Mouse (Mus musculus) forebrain, embryonic 12.5 days (tissue): ENCODE results near the gene Cep170. TPM values are rescaled to one million over a fixed set of nuclear protein-coding genes. Genes with fewer than 3 reads are reported as not detected.

Experiments
- ATAC-seq: fragments of 200-750 bp; cut with Nextera tagmentation; 2 replicates; pipeline ENCODE4 v1.8.0; 2017; ENCODE audit warnings: moderate TSS enrichment; ENCODE audit not compliant: low FRiP score
- H3K27ac ChIP-seq: fragments of 300-500 bp; sonication (generic); 2 replicates; pipeline ENCODE4 v1.5.1; 2016; ENCODE audit warnings: mild to moderate bottlenecking
- H3K27me3 ChIP-seq: fragments of 300-500 bp; sonication (generic); 2 replicates; pipeline ENCODE4 v1.6.1; 2016; ENCODE audit warnings: mild to moderate bottlenecking
- H3K36me3 ChIP-seq: fragments of 300-500 bp; sonication (generic); replicated peaks from 2 replicates; pipeline ENCODE4 v1.6.1; 2016; ENCODE audit warnings: mild to moderate bottlenecking
- H3K4me1 ChIP-seq: fragments of 300-500 bp; sonication (generic); 2 replicates; pipeline ENCODE4 v1.6.1; 2016
- H3K4me2 ChIP-seq: fragments of 300-500 bp; sonication (generic); 2 replicates; pipeline ENCODE4 v1.6.1; 2016; ENCODE audit warnings: mild to moderate bottlenecking, moderate library complexity
- H3K4me3 ChIP-seq: fragments of 300-500 bp; sonication (generic); replicated peaks from 2 replicates; pipeline ENCODE4 v1.5.1; 2016; ENCODE audit warnings: mild to moderate bottlenecking
- H3K9ac ChIP-seq: fragments of 300-500 bp; sonication (generic); 2 replicates; pipeline ENCODE4 v1.6.1; 2016; ENCODE audit warnings: mild to moderate bottlenecking
- H3K9me3 ChIP-seq: fragments of 300-500 bp; sonication (generic); 2 replicates; pipeline ENCODE4 v1.6.1; 2016
- WGBS: fragments of 180-500 bp; shearing (Covaris S2); methylation state at CpG from one replicate; pipeline ENCODE4 v1.1.7; 2016; 5-methylcytosine and 5-hydroxymethylcytosine counted together
- polyA plus RNA-seq: library from polyadenylated mRNA; unstranded; fragments of >200 nt; fragmentation: Nextera tagmentation; extraction: Ambion mirVana; gene quantifications from 2 replicates; pipeline ENCODE4 v1.2.1, GENCODE M21; 2016

Cep170 gene
- polyA plus RNA-seq, 1 experiment from 2014 or later: 104 TPM

- H3K4me2 ChIP-seq: peak overlapping the region; percentile 78; the same call in 1 of the 2 replicates
- peak; percentile 46; the same call in 1 of the 2 replicates for ATAC-seq
- H3K4me1 ChIP-seq: peaks cover 7% of the 10 kb centered on the region
- H3K27ac ChIP-seq: no peak overlapping the region
- H3K27me3 ChIP-seq: peaks cover 15% of the 10 kb centered on the region
- no peak overlapping the region for H3K4me3 ChIP-seq
- H3K9me3 ChIP-seq: no peaks in the 10 kb centered on the region
- no peak overlapping the region for H3K9ac ChIP-seq
- H3K36me3 ChIP-seq: no peaks in the 10 kb centered on the region
- 63% methylated on average over 6 of the region's 6 CpGs for WGBS
Measured at GRCm38 (mm10) chr1:176834880-176835279, 21.0 kb upstream of the Cep170 start.

- H3K9me3 ChIP-seq: no peaks in the 10 kb centered on the region
- H3K27me3 ChIP-seq: peaks cover 15% of the 10 kb centered on the region
- no peak overlapping the region for H3K27ac ChIP-seq
- H3K4me3 ChIP-seq: no peak overlapping the region
- H3K36me3 ChIP-seq: no peaks in the 10 kb centered on the region
- no peak overlapping the region for H3K4me2 ChIP-seq
- H3K4me1 ChIP-seq: peaks cover 7% of the 10 kb centered on the region
- ATAC-seq: no peak
- 88% methylated on average over 3 of the region's 3 CpGs for WGBS
- no peak overlapping the region for H3K9ac ChIP-seq
Measured at GRCm38 (mm10) chr1:176833948-176834347, 20.1 kb upstream of the Cep170 start.

- Histone ChIP-seq H3K4me2 (no peak overlapping the region), H3K9ac (no peak overlapping the region), H3K4me3 (no peak overlapping the region), H3K27ac (no peak overlapping the region), H3K36me3 (no peaks in the 10 kb centered on the region), H3K27me3 (peaks cover 15% of the 10 kb centered on the region), H3K9me3 (no peaks in the 10 kb centered on the region), H3K4me1 (peaks cover 7% of the 10 kb centered on the region)
- no peak for ATAC-seq
Measured at GRCm38 (mm10) chr1:176833257-176833656, 19.4 kb upstream of the Cep170 start.

GRCm38 (mm10) chr1:176832607-176833006 lies 18.7 kb upstream of the Cep170 start:
- no peak overlapping the region for H3K4me2 ChIP-seq
- H3K9me3 ChIP-seq: no peaks in the 10 kb centered on the region
- H3K27ac ChIP-seq: no peak overlapping the region
- no peak overlapping the region for H3K4me3 ChIP-seq
- 86% methylated on average over 8 of the region's 8 CpGs for WGBS
- H3K36me3 ChIP-seq: no peaks in the 10 kb centered on the region
- peaks cover 15% of the 10 kb centered on the region for H3K27me3 ChIP-seq
- H3K9ac ChIP-seq: no peak overlapping the region
- peaks cover 7% of the 10 kb centered on the region for H3K4me1 ChIP-seq
- no peak for ATAC-seq

- WGBS: 90% methylated on average over 2 of the region's 2 CpGs
- no peak for ATAC-seq
- Histone ChIP-seq H3K27ac (no peak overlapping the region), H3K9me3 (no peaks in the 10 kb centered on the region), H3K4me1 (peaks cover 7% of the 10 kb centered on the region), H3K9ac (no peak overlapping the region), H3K4me3 (no peak overlapping the region), H3K36me3 (no peaks in the 10 kb centered on the region), H3K4me2 (no peak overlapping the region), H3K27me3 (peaks cover 15% of the 10 kb centered on the region)
Measured at GRCm38 (mm10) chr1:176832071-176832470, 18.2 kb upstream of the Cep170 start.

GRCm38 (mm10) chr1:176828666-176829065 lies 14.8 kb upstream of the Cep170 start:
- no peak for ATAC-seq
- no peaks in the 10 kb centered on the region for H3K4me1 ChIP-seq
- WGBS: 91% methylated on average over 12 of the region's 12 CpGs

GRCm38 (mm10) chr1:176827945-176828485 lies 14.1 kb upstream of the Cep170 start:
- WGBS: 73% methylated on average over 5 of the region's 5 CpGs
- Histone ChIP-seq H3K9me3 (no peaks in the 10 kb centered on the region), H3K27ac (no peak overlapping the region), H3K9ac (no peak overlapping the region), H3K27me3 (no peaks in the 10 kb centered on the region), H3K4me2 (no peak overlapping the region), H3K36me3 (no peaks in the 10 kb centered on the region), H3K4me1 (no peaks in the 10 kb centered on the region), H3K4me3 (no peak overlapping the region)
- no peak for ATAC-seq

More at GRCm38 (mm10) chr1:176828666-176829065, 14.8 kb upstream of the Cep170 start:
- Histone ChIP-seq H3K4me2 (no peak overlapping the region), H3K9ac (no peak overlapping the region), H3K4me3 (no peak overlapping the region), H3K9me3 (no peaks in the 10 kb centered on the region), H3K27ac (no peak overlapping the region), H3K36me3 (no peaks in the 10 kb centered on the region), H3K27me3 (no peaks in the 10 kb centered on the region)

GRCm38 (mm10) chr1:176827365-176827764 lies 13.5 kb upstream of the Cep170 start:
- no peaks in the 10 kb centered on the region for H3K4me1 ChIP-seq
- 84% methylated on average over 4 of the region's 4 CpGs for WGBS
- H3K36me3 ChIP-seq: no peaks in the 10 kb centered on the region
- ATAC-seq: no peak
- no peaks in the 10 kb centered on the region for H3K27me3 ChIP-seq
- no peak overlapping the region for H3K27ac ChIP-seq
- no peak overlapping the region for H3K4me3 ChIP-seq
- H3K9ac ChIP-seq: no peak overlapping the region
- H3K4me2 ChIP-seq: no peak overlapping the region
- no peaks in the 10 kb centered on the region for H3K9me3 ChIP-seq

- Histone ChIP-seq H3K4me3 (no peak overlapping the region), H3K36me3 (no peaks in the 10 kb centered on the region), H3K27me3 (no peaks in the 10 kb centered on the region), H3K4me1 (peaks cover 1% of the 10 kb centered on the region; the same call in 1 of the 2 replicates), H3K4me2 (no peak overlapping the region), H3K9me3 (no peaks in the 10 kb centered on the region), H3K9ac (no peak overlapping the region), H3K27ac (no peak overlapping the region)
- 92% methylated on average over 4 of the region's 4 CpGs for WGBS
- no peak for ATAC-seq
Measured at GRCm38 (mm10) chr1:176826931-176827330, 13.1 kb upstream of the Cep170 start.

- H3K9me3 ChIP-seq: no peaks in the 10 kb centered on the region
- H3K36me3 ChIP-seq: no peaks in the 10 kb centered on the region
- no peak for ATAC-seq
- WGBS: 89% methylated on average over 11 of the region's 11 CpGs
- H3K27me3 ChIP-seq: no peaks in the 10 kb centered on the region
- H3K4me2 ChIP-seq: no peak overlapping the region
- no peak overlapping the region for H3K4me3 ChIP-seq
- no peak overlapping the region for H3K27ac ChIP-seq
- peaks cover 3% of the 10 kb centered on the region; the same call in 1 of the 2 replicates for H3K4me1 ChIP-seq
- no peak overlapping the region for H3K9ac ChIP-seq
Measured at GRCm38 (mm10) chr1:176826186-176826585, 12.3 kb upstream of the Cep170 start.

- no peak for ATAC-seq
- H3K4me2 ChIP-seq: no peak overlapping the region
- H3K36me3 ChIP-seq: no peaks in the 10 kb centered on the region
- no peak overlapping the region for H3K4me3 ChIP-seq
- H3K9me3 ChIP-seq: no peaks in the 10 kb centered on the region
- WGBS: 82% methylated on average over 4 of the region's 4 CpGs
- no peaks in the 10 kb centered on the region for H3K27me3 ChIP-seq
- H3K9ac ChIP-seq: no peak overlapping the region
- peaks cover 3% of the 10 kb centered on the region; the same call in 1 of the 2 replicates for H3K4me1 ChIP-seq
- no peak overlapping the region for H3K27ac ChIP-seq
Measured at GRCm38 (mm10) chr1:176825084-176825483, 11.2 kb upstream of the Cep170 start.

GRCm38 (mm10) chr1:176824611-176825010 lies 10.7 kb upstream of the Cep170 start:
- no peak overlapping the region for H3K9ac ChIP-seq
- WGBS: 81% methylated on average over 6 of the region's 6 CpGs
- H3K27ac ChIP-seq: no peak overlapping the region
- no peaks in the 10 kb centered on the region for H3K27me3 ChIP-seq
- no peak overlapping the region for H3K4me3 ChIP-seq
- ATAC-seq: no peak
- H3K9me3 ChIP-seq: no peaks in the 10 kb centered on the region
- H3K36me3 ChIP-seq: no peaks in the 10 kb centered on the region
- H3K4me2 ChIP-seq: no peak overlapping the region
- peaks cover 3% of the 10 kb centered on the region; the same call in 1 of the 2 replicates for H3K4me1 ChIP-seq

- Histone ChIP-seq H3K9ac (no peak overlapping the region), H3K4me1 (peaks cover 3% of the 10 kb centered on the region; the same call in 1 of the 2 replicates), H3K4me3 (no peak overlapping the region), H3K27me3 (no peaks in the 10 kb centered on the region), H3K27ac (no peak overlapping the region), H3K9me3 (no peaks in the 10 kb centered on the region), H3K4me2 (no peak overlapping the region), H3K36me3 (no peaks in the 10 kb centered on the region)
- no peak for ATAC-seq
- 91% methylated on average over 8 of the region's 8 CpGs for WGBS
Measured at GRCm38 (mm10) chr1:176823889-176824288, 10.0 kb upstream of the Cep170 start.
